Mouse (Mus musculus) megakaryocyte-erythroid progenitor cell, adult 5-6 weeks (primary cell): ENCODE data around the gene Tmem178b. TPM values are rescaled to one million over a fixed set of nuclear protein-coding genes. Genes with fewer than 3 reads are reported as not detected.

Experiments
- ATAC-seq: replicated peaks from 2 replicates; pipeline ENCODE4 v1.8.0; 2016; ENCODE audit warnings: mild to moderate bottlenecking, inconsistent platforms; ENCODE audit not compliant: severe bottlenecking, poor library complexity, low FRiP score, low TSS enrichment
- total RNA-seq, 2 experiments: library from RNA; stranded (forward) in 1 of 2; stranded (reverse) in 1 of 2; fragments of 200-1000, 215-1000 nt in 1 of 2; fragments of >200 nt in 1 of 2; fragmentation: Nextera tagmentation in 1 of 2; gene quantifications; 2 replicates each; pipeline ENCODE4 v1.2.3; 2014 to 2017

The Tmem178b gene
- total RNA-seq, 2 experiments from 2014 or later, result not detected

- ATAC-seq, result no peak
These were observed 352.7 kb downstream of the Tmem178b start for GRCm38 (mm10) chr6:40225585-40226280.

GRCm38 (mm10) chr6:40228981-40229380 is 355.9 kb downstream of the Tmem178b start:
- no peak for ATAC-seq

- no peak for ATAC-seq
These were observed 356.9 kb downstream of the Tmem178b start for GRCm38 (mm10) chr6:40229985-40230384.

GRCm38 (mm10) chr6:40234066-40234465 is 361.0 kb downstream of the Tmem178b start:
- ATAC-seq, result no peak

GRCm38 (mm10) chr6:40235793-40236470 is 362.9 kb downstream of the Tmem178b start:
- peak; percentile 69; the same call in 1 of the 2 replicates for ATAC-seq

- ATAC-seq, result peak; percentile 76
These were observed 364.0 kb downstream of the Tmem178b start for GRCm38 (mm10) chr6:40236841-40237765.

GRCm38 (mm10) chr6:40238857-40239256 is 365.8 kb downstream of the Tmem178b start:
- no peak for ATAC-seq

- ATAC-seq, result no peak
These were observed 367.6 kb downstream of the Tmem178b start for GRCm38 (mm10) chr6:40240671-40241070.

- ATAC-seq, result no peak
These were observed 374.4 kb downstream of the Tmem178b start for GRCm38 (mm10) chr6:40247398-40247946.

- no peak for ATAC-seq
These were observed 376.9 kb downstream of the Tmem178b start for GRCm38 (mm10) chr6:40249939-40250338.

- ATAC-seq, result no peak
These were observed 390.6 kb downstream of the Tmem178b start for GRCm38 (mm10) chr6:40263687-40264086.

- ATAC-seq, result no peak
These were observed 427.6 kb downstream of the Tmem178b start for GRCm38 (mm10) chr6:40300707-40301106.

GRCm38 (mm10) chr6:40303379-40303778 is 430.3 kb downstream of the Tmem178b start:
- ATAC-seq, result no peak

Other genes with a start within 250 kb of the Tmem178b start
- gene Braf, start 147.8 kb upstream of the Tmem178b start, total RNA-seq (2014; fragmentation: Nextera tagmentation), result 29.7 and 30.3 TPM in 2 replicates
- gene Braf, start 147.8 kb upstream of the Tmem178b start, total RNA-seq (2017), result 11.6 and 24.4 TPM in 2 replicates
- gene Mrps33, start 62.3 kb upstream of the Tmem178b start, total RNA-seq (2014; fragmentation: Nextera tagmentation), result 94.6 and 101 TPM in 2 replicates
- gene Mrps33, start 62.3 kb upstream of the Tmem178b start, total RNA-seq (2017), result 46.4 and 67.5 TPM in 2 replicates